Mouse (Mus musculus) CD4-positive, CD25-positive, alpha-beta regulatory T cell, adult 2 months (primary cell): ENCODE data around the gene Plscr2.

Experiments used
- DNase-seq: peaks from one replicate; pipeline ENCODE4 v3.0.0-alpha.2; 2012; ENCODE audit warnings: low read depth, low spot score

Plscr2 gene

DNA sequence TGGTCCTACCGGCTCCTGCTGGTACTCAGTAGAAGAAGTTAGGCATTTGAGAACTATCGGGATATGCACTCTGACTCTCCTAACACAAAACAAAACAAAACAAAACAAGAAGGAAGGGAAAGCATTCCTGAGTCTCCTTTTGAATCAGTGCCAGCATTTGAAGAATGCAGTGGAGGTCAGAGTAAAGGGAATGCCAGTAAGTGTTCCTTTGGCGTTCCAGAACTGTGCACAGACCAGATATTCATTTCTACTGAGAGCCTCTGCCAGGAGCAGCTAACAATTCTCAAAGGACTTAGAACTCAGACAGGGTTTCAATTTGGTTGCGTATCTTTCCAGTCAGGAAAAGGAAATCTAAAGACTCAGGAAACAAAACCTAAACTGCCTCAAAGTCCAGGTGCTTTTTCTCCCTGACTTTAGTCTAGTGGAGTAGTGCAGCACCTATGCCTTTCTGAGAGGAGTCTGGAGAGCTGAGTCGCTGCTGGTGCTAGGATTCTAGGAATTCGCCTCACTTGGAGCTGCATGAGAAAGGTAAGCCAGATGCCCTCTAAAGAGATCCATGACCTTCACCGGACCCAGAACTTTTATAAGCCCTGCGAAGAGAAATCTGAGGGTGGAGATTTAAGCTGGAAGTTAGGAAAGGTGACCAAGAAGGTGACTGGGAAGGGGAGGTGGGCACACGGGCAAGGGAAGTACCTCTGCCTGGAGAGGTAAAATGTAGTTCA lies at the start of gene Plscr2:
Gene Plscr2, plus strand, starts transcription at position 117 of the 722 bp plus-strand sequence.
- DNase-seq, result no peak

DNA sequence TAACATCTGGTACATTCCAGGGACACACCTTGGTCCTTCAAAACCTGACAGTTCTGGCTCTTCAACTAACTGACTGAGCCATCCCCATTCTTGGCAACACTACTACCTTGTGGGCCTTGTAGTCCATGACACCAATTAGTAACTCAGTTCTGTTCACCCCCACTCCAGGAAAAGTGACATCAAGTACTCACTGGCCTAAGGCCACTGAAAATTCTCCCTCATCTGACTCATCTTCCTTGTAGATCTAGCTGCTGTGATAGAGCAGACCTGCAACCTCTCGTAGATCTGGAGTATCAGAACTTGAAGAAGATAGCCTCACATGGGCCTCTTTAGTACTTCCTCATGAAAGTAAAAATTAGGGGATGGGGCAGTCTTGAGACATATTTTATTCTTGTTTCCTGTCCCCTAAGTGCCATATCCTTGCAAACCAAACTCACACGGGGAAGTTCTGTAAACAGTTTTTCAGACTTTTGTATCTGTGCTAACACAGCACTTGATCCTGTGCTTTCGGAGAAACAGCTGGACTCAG lies 49.2 kb upstream of the Plscr2 start:
- DNase-seq, result no peak

DNA sequence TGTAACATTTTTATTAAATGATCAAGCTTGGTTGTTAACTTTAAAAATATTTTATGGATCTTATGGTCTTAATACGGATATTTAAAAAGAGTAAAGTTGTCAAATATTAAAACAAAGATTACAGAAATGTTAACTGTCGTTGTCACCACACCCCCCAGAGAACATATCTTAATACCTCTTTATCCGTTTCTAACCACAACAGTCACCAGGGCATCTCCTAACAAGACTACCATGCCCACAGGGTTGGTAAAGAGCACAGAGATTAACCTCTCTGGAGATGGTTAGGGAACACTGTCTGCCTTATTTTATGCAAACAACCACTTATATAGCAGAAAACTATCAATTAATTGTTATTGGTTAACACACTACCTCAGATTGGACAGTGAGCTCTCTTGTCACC lies 48.6 kb upstream of the Plscr2 start:
- no peak for DNase-seq

DNA sequence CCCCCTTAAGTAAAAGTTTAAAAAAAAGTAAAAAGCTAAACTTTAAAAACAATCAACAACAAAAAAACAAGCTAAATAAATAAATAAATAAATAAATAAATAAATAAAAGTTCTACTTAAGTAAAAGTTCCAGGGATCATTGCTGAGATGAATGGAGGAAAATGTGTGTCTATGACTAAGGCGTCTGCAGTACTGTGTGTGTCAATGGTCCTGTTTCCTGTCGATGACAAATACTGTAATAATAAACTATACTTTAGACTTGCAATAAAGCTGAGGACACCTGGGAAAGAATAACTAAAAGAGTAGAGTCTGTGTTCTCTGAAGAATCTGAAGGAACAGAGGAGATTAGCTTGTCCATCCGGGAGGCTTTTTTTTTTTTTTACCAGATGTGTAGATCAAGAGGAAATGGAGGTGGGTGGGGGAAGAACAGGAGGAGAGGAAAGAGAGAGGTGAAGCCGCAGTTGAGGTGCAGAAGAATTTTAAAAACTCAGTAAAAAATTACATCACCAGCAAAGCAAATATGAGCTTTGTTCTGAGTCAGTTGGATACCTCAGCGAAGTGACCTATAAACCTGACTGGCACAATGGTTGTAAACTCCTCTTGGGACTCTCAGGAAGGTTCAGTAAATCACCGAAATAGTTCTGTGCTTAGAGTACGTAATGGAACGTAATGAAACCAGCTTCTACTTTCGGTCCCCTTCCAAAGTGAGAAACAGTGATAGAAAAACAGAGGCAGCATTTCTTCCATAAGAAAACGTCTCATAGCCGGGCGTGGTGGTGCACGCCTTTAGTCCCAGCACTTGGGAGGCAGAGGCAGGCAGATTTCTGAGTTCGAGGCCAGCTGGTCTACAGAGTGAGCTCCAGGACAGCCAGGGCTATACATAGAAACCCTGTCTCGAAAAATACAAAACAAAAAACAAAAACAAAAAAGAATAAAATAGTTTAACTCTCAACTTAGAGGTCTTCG lies 46.3 kb upstream of the Plscr2 start:
- DNase-seq, result peak; percentile 64

DNA sequence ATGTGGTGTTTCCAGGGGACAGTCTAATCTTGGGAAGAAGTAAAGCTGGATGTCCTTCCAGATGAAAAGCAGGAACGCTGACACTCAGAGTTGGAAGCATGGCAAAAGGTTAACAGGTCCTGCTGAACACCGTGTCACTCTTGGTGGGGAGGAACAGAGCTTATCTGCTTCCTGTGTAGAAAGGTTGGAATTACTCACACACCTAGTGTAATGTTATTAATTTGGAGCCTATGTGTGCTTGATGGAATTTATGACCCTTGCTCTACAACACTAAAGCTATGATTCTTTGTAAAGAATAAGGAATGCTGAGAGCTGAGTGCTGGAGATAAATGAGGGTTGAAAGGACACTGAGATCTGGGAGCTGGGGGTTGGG lies 45.6 kb upstream of the Plscr2 start:
- DNase-seq, result peak; percentile 18

DNA sequence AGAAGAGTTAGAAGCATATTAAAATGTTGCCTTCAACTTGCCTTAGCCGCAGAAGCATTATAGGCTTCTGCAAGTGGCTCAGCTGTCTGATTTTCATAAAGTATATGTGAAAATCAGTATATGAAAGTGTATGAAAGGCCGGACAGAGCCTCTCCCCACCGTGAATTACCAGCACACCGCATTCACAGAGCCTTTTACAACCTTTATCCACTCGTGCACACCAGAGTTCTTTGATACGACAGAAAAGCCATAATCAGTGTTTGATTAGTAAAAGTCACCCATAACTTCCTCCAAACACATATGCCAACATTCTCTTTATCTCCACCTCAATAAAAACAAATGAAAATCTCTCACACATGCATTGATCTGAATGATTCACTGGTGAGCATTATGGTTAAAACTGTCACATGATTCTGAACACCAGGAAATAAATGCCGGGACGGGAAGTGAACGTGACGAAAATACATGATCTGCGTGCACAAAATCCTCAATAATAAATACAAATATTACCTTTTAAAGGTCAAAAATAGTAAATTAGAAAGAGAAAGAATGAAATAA lies 40.4 kb upstream of the Plscr2 start:
- DNase-seq, result no peak

DNA sequence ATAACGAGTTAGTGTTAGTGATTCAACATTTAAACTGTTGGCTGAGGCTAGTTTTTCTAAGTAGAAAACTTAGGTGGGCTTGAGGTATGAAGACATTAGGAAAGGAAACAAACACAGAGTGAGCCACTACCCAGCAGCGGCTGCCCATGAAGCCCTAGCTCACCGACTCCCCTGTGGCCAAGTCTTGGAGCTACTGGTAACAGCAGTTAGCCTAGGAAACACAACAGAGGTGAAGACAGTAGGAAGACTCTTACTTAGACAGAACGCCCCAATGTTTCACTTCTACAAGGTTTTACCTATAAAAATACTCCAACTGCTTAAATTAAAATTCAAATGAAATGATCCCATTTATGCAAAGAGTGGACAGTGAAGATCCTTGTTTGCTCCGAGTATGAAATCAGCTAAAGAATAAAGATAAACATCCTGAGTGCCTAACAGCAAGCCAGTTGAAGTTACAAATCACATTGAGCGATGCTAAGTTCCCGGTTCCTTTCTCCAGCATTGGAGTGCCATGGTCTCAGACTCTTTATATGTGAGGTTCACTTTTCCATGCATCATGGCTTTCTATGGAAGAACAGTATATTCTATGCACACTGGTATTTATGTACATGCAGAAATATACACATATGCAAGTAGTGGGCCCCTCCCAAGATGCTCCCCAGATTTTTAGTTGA lies 26.5 kb upstream of the Plscr2 start:
- no peak for DNase-seq

DNA sequence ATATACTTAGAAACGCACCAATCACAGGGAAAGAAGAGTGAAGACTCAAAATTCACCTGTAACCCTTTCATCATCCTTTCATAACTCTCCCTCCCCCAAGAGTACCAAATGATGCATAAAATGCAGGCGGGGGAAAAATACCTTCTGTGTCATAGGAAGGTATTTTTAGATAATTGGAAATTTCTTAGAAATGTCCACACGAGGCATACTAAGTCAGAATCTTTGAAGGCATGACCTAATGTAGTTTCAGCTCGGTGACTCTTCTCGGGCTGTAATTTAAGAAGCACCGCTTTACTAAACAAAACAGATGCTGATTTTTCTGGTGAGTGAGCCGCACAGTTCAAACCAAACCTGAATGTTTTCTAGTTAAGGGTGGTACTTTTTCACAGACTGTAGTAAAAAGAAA lies 26.0 kb upstream of the Plscr2 start, which contains the start of gene Plscr1:
Gene Plscr1, plus strand, starts transcription at position 304 of the 406 bp plus-strand sequence.
- DNase-seq, result peak; percentile 51

DNA sequence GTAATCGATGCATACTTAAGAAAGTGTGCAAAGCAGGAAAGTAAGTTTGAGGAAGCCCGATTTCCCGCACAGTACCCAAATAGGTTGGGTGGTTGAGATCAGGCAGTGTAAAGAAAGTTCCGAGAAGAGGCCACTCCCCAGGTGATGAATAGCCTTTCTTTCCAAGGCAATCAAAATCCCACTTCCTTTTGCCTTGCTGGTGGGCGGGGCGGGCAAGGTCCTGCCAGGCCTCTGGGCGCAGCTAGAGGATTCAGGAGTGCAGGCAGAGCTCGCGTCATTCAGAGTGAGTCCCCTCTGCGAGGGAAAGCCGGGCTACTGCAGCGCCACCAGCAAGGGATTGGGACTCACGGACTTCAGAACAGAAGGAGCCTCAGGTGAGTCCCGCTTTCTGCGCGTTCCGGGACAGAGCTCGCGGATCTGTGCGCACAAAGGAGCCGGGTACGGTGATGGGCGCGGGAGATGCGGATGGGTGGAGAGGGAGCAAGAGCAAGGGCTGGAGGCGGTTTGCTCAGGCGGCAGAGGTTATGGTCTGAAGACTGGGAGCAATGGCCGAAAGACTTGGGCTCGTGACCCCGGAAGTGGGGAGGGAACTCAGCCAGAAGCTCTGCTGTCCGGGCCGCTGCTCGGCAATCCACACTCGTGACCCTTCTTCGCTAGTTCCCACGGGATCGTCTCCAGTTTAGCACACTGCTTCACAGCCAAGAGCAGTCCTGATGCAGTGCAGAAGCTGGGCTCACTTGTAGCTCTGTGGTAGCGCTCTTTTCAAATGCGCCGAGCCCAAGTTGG lies 25.2 kb upstream of the Plscr2 start:
- peak; percentile 65 for DNase-seq

DNA sequence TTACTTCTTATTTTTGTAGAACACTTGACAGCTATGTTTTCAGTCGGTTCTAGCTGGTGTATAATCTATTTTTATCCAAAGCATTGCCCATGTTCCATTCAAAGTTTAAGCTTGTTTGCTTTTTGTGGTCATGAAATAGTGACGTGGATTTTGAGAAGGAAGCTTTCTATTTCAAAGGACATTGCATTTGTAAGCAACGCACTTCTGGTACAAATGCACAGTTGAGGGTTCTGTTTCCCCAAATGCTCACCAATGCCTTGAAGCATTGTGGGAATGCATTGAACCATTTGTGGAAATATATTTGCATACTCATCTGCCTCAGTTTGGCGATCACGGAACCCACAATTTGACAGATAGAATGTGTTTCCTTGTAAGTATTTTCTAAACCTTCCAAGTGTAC lies 22.7 kb upstream of the Plscr2 start:
- peak; percentile 20 for DNase-seq

DNA sequence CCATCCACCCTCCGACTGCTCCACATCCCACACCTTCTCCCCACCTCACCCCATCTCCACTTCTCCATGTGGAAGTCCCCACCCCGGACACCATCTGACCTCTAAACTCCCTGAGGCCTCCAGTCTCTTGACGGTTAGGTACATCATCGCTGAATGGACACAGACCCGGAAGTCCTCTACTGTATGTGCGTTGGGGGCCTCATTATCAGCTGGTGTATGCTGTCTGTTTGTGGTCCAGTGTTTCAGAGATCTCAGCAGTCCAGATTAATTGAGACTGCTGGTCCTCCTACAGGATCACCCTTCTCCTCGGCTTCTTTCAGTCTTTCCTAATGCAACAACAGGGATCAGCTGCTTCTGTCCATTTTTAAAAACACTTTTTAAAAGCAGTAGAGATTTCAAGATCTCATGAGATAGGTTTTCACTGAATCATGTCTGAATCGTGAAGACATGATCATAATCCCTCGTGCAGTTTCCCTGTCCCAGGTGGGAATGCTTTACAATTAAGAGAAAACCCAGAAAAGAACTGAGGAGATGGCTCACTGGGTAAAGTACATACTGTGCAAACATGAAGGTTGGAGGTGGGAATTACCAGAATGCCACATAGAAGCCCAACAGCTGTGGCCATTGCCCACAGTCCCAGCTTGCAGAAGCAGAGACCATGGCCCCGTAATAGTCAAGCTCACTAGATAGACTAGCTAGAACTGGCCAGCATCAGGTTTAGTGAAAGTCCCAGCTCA lies 21.6 kb upstream of the Plscr2 start:
- no peak for DNase-seq

DNA sequence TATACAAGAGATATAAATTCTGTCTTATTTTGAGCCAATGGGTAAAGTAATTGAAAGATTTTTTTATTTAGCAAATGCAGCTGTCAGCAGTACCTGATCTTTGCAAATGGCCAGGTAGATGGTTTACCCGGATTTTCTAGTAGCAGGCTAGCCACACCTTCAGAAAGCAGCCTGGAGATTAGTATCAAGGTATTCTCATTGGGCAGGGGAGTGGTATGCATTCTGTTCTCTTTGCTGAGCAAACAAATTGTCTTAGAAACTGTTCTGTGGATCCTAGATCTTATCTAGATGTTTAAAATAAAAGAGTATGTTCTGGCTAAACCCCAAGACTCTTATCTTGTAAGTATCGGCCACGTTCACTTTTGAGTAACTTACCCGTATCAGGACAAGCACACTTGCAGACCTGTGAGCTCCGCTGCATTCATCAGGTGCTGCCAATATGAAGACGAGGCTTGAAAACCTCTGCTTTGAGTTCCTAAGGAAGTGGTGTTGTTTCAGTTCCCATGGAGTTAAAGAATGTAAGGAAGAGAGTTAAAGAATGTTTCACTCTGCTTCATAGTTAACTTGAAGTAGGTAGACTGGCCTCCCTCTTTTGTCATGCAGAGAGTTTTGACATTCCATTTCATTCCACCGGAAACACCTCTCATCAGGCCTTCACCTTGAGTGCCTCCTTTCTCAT lies 14.8 kb upstream of the Plscr2 start:
- DNase-seq, result no peak

DNA sequence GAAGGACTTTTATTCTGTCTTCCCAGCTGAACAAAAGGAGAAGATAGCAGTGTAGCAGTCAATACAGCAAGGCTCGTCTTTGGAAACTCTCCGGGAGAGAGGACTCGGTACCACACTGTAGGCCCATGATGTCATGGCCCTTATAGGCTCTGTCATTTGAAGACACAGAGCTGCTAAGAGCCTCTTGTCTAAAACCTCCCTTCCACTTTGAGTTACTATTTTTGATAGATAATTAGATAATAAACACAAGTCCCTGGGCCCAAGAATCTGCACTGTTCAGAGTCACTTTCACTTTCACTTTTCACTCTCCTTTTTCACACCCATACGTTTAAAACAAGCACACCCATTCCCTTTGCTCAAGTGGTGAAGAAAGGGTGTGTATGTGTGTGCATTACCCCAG lies 9.7 kb upstream of the Plscr2 start:
- DNase-seq, result peak; percentile 60

DNA sequence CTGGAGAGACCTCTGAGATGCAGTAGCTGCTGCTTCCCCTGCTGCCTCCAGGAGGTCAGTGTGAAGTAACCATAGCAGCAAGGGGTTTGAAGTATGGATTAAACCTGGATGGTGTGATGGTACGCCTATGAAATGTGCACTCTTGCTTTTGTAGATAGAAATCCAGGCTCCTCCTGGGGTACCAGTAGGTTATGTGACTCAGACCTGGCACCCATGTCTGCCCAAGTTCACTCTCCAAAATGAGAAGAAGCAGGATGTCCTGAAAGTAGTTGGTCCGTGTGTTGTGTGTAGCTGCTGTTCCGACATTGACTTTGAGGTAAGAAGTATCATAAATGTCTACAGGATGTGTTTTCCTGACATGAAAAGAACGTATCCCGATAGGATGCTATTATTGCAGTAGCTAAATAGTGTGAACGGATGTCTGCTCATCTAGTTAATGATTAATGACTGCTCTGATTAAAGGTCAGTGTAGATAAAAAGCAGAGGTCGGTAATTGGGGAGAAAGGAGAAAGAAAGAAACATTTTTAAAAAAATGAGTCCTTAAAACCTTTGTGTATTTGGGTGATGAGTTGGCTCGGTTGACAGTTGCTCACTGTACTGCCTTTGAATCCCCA lies 8.7 kb upstream of the Plscr2 start:
- no peak for DNase-seq

DNA sequence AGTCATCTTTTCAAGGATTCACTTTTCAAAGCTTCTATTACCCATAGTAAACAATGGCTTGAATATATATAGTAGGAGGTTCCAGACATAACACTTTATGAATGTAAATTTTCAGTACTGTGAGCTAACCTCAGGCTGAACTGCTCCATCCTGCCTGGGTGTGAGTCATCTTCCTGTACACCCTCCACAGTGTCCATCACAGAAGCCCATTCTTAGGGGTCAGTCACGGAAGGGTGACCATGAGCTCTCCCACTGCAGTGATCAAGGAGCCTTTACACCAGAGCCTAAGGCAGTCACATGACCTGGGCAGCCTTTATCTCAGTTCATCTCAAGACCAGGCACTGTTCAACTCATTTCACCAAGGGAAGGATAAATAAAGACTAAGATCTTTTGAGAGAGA lies 7.7 kb upstream of the Plscr2 start:
- no peak for DNase-seq

DNA sequence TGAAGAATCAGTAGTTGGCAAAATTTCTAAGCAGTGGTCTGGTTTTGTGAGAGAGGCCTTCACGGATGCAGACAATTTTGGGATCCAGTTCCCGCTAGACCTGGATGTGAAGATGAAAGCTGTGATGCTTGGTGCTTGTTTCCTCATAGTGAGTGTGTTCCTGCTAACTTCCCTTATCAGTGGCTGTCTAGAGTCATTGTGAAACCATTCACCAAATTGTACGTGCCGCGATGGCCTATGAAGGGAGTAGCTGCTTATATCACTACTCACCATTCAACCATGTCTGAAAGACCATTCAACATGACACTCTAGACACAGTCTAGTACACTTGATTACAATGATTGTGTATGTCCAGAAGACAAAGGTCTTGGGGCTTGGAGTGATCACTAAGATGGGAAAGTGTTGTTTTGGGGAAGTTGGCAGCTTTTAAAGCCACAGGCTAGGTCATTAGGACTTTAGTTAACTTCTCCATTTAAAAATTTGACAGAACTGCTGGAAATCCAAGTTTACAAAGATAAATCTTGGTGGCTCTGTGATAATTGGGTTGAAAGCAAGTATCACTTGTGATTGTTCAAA lies 5.5 kb upstream of the Plscr2 start:
- DNase-seq, result no peak

DNA sequence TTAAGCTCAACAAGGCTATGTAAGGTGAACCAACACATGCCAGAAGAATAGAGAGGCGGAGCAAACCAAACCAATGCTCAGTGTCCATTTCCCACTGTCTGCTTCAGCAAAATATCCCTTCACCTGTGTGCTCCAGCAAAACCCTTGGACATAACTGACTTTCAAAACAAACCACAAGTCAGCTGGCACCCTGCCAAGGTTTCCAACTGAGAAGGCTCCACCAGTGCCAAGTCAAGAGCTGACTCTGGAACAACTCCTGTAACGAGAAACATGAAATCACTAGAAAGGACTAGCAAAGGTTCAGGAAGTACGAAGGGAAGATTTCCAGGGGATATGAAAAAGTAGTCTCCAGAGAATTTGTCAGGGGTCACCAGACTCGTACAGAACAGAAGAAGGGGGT lies 4.5 kb upstream of the Plscr2 start:
- DNase-seq, result no peak

DNA sequence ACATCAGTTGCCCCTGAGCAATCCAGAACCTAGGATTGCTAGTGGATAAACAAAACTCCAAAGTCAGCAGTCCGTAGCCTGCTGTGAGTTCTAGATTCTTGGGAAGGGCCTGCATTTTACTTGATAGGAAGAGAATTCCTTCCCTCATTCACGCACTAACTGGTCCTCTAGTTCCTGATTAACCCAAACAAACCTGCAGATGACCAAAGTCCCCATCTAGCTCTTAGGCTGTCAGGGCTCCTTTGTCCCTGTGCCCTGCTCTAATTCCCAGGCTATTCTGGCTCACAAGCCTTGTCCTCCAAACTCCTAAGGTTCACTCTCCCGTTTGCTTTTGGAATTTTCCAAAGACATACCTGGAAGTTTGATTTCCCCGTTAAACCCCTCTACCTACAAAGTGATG lies 2.8 kb upstream of the Plscr2 start:
- DNase-seq, result no peak

DNA sequence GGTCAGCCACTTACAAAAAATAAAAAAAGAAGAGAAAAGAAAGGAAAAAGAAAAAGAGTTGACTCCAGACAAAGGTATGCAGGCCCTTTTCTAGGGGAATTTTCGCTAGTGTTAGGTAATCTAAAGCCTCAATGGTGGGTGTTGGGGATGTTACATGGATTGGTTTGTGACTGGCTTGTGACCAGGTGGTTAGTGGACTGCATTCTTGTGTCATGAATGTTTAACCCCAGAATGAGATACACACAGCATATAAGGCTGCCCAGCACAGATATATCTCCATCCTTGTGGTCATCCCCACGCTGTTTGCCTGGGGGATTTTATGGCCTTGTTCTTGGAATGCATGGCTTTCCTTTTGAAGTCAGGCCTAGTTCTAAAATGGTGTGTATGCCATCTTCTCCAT lies 2.1 kb upstream of the Plscr2 start:
- no peak for DNase-seq
